Mouse (Mus musculus) induced T-regulatory cell, adult 2 months (primary cell): ENCODE data around the gene Abcb9.
A peak's percentile ranks its signal among the peaks of the same experiment; 100 is the strongest.

ENCODE experiments used
- DNase-seq: peaks from one replicate; pipeline ENCODE4 v3.0.0-alpha.2; 2012; ENCODE audit warnings: low read depth

Gene Abcb9

GRCm38 (mm10) chr5:124012885-124013284 is 82.7 kb downstream of the Abcb9 start:
- DNase-seq, result peak; percentile 60

GRCm38 (mm10) chr5:124011927-124012326 is 83.7 kb downstream of the Abcb9 start:
- peak; percentile 27 for DNase-seq
